Mouse (Mus musculus): ENCODE data around the gene Gm20518.

GRCm38 (mm10) chr16:17798321-17799180 lies 92.9 kb downstream of the Gm20518 start:
- no peak for TF ChIP-seq ZNF384 (IDR thresholded peaks at IDR 0.05; ENCODE audit: low read depth, low read length)
- TF ChIP-seq HCFC1 (IDR thresholded peaks at IDR 0.05; ENCODE audit: borderline replicate concordance, insufficient read depth, low read length) = no peak
- no peak for TF ChIP-seq CHD2 (IDR thresholded peaks at IDR 0.05; ENCODE audit: low read depth, low read length)
- TF ChIP-seq ZC3H11A (IDR thresholded peaks at IDR 0.05; ENCODE audit: borderline replicate concordance, low read depth, low read length) = no peak
- no peak for TF ChIP-seq MAFK (IDR thresholded peaks at IDR 0.05; ENCODE audit: insufficient read depth, low read depth, low read length)

All from ES-E14 (cell line).